Mouse (Mus musculus) MEL (cell line): ENCODE measurements at regions not wholly inside any gene's neighbourhood (a gene's known extent, or its start where the extent isn't known, plus 50 kb on each side); places are given as distances from the start of the nearest gene placed in this dataset.

ENCODE experiments used
- DNase-seq: peaks from one replicate; pipeline ENCODE4 v3.0.0; 2011; ENCODE audit warnings: low read depth, low spot score
- H3K27ac ChIP-seq: 2 replicates; pipeline ENCODE4 v1.5.1; 2012; ENCODE audit warnings: low read depth, mild to moderate bottlenecking, control low read depth, low read length, moderate library complexity; ENCODE audit not compliant: control insufficient read depth
- H3K27me3 ChIP-seq, 2 experiments: fragments of 150-350 bp in 1 of 2; sonication (generic) in 1 of 2; 2 replicates each; pipeline ENCODE4 v1.6.1; 2012; ENCODE audit warnings: low read length in 2 of 2, mild to moderate bottlenecking in 2 of 2, improper control_type of control experiment in 1 of 2, moderate library complexity in 1 of 2; ENCODE audit not compliant: insufficient read depth in 2 of 2, control insufficient read depth in 1 of 2
- H3K36me3 ChIP-seq, 2 experiments: 2 replicates each; pipeline ENCODE4 v1.6.1; 2012 to 2014; ENCODE audit warnings: low read length in 2 of 2, improper control_type of control experiment in 1 of 2, inconsistent platforms in 1 of 2, mild to moderate bottlenecking in 1 of 2; ENCODE audit not compliant: insufficient read depth in 2 of 2, control insufficient read depth in 1 of 2
- H3K4me1 ChIP-seq, 2 experiments: fragments of 150-350 bp in 1 of 2; sonication (generic) in 1 of 2; 2 replicates each; pipeline ENCODE4 v1.6.1; 2012; ENCODE audit warnings: low read length in 2 of 2, improper control_type of control experiment in 1 of 2, mild to moderate bottlenecking in 1 of 2; ENCODE audit not compliant: insufficient read depth in 2 of 2, control insufficient read depth in 1 of 2
- H3K4me3 ChIP-seq, 2 experiments: fragments of 150-350 bp in 1 of 2; sonication (generic) in 1 of 2; 2 replicates each; pipeline ENCODE4 v1.5.1; 2012; ENCODE audit warnings: low read depth in 2 of 2, low read length in 2 of 2, mild to moderate bottlenecking in 2 of 2, moderate library complexity in 2 of 2, control low read depth in 1 of 2, improper control_type of control experiment in 1 of 2; ENCODE audit not compliant: control insufficient read depth in 1 of 2, insufficient read depth in 1 of 2
- H3K79me2 ChIP-seq: 2 replicates; pipeline ENCODE4 v1.6.1; 2012; ENCODE audit warnings: mild to moderate bottlenecking, low read length, moderate library complexity; ENCODE audit not compliant: control insufficient read depth, poor library complexity, insufficient read depth
- H3K9ac ChIP-seq: 2 replicates; pipeline ENCODE4 v1.6.1; 2012; ENCODE audit warnings: low read depth, mild to moderate bottlenecking, control low read depth, low read length, moderate library complexity; ENCODE audit not compliant: control insufficient read depth, poor library complexity, severe bottlenecking
- H3K9me3 ChIP-seq: fragments of 150-350 bp; sonication (generic); replicated peaks from 2 replicates; pipeline ENCODE4 v1.6.1; 2012; ENCODE audit warnings: mild to moderate bottlenecking, low read length, improper control_type of control experiment, moderate library complexity; ENCODE audit not compliant: insufficient read depth
- BHLHE40 ChIP-seq: IDR thresholded peaks from 2 replicates; pipeline ENCODE4 v1.6.1; 2012; ENCODE audit warnings: low read depth, mild to moderate bottlenecking, inconsistent platforms, low read length, improper control_type of control experiment, borderline replicate concordance
- CTCF ChIP-seq, 3 experiments: IDR thresholded peaks in 2 of 3; conservative IDR thresholded peaks in 1 of 3; 2 replicates each; pipeline ENCODE4 v1.5.1; 2011 to 2012; ENCODE audit warnings: low read length in 3 of 3, low read depth in 2 of 3, mild to moderate bottlenecking in 2 of 3, improper control_type of control experiment in 1 of 3, inconsistent platforms in 1 of 3, mixed read lengths in 1 of 3, moderate library complexity in 1 of 3; ENCODE audit not compliant: control insufficient read depth in 1 of 3, insufficient read depth in 1 of 3, poor library complexity in 1 of 3, severe bottlenecking in 1 of 3
- E2F4 ChIP-seq: IDR thresholded peaks from 2 replicates; pipeline ENCODE4 v1.6.1; 2011; ENCODE audit warnings: low read depth, low read length, improper control_type of control experiment, borderline replicate concordance
- ELF1 ChIP-seq: IDR thresholded peaks from 2 replicates; pipeline ENCODE4 v1.6.1; 2014; ENCODE audit warnings: low read depth, mild to moderate bottlenecking, inconsistent platforms, low read length, improper control_type of control experiment, moderate library complexity
- ETS1 ChIP-seq: IDR thresholded peaks from 2 replicates; pipeline ENCODE4 v1.6.1; 2012; ENCODE audit warnings: low read depth, mild to moderate bottlenecking, inconsistent platforms, low read length, improper control_type of control experiment, moderate library complexity
- GABPA ChIP-seq: IDR thresholded peaks from 2 replicates; pipeline ENCODE4 v1.6.1; 2012; ENCODE audit warnings: low read depth, mild to moderate bottlenecking, inconsistent platforms, low read length, improper control_type of control experiment, moderate library complexity
- HCFC1 ChIP-seq: IDR thresholded peaks from 2 replicates; pipeline ENCODE4 v1.6.1; 2012; ENCODE audit warnings: low read depth, mild to moderate bottlenecking, inconsistent platforms, low read length, improper control_type of control experiment, moderate library complexity
- MAX ChIP-seq: IDR thresholded peaks from 2 replicates; pipeline ENCODE4 v1.6.1; 2011; ENCODE audit warnings: low read length, improper control_type of control experiment
- MEF2A ChIP-seq: IDR thresholded peaks from 2 replicates; pipeline ENCODE4 v1.6.1; 2014; ENCODE audit warnings: low read depth, mild to moderate bottlenecking, inconsistent platforms, low read length, improper control_type of control experiment; ENCODE audit not compliant: poor library complexity, insufficient replicate concordance, severe bottlenecking; ENCODE audit errors: extremely low read depth
- MXI1 ChIP-seq: IDR thresholded peaks from 2 replicates; pipeline ENCODE4 v1.6.1; 2011; ENCODE audit warnings: mild to moderate bottlenecking, low read depth, low read length, improper control_type of control experiment
- MYB ChIP-seq: IDR thresholded peaks from 2 replicates; pipeline ENCODE4 v1.6.1; 2011; ENCODE audit warnings: mild to moderate bottlenecking, low read depth, low read length, improper control_type of control experiment
- MYC ChIP-seq: IDR thresholded peaks from 2 replicates; pipeline ENCODE4 v1.6.1; 2011; ENCODE audit warnings: low read depth, mild to moderate bottlenecking, low read length, improper control_type of control experiment, moderate library complexity
- NELFE ChIP-seq: IDR thresholded peaks from 2 replicates; pipeline ENCODE4 v1.6.1; 2011; ENCODE audit warnings: low read depth, low read length, improper control_type of control experiment
- POLR2A ChIP-seq, 2 experiments: IDR thresholded peaks; 2 replicates each; pipeline ENCODE4 v1.6.1; 2011 to 2012; ENCODE audit warnings: low read length in 2 of 2, mild to moderate bottlenecking in 2 of 2, control low read depth in 1 of 2, improper control_type of control experiment in 1 of 2, low read depth in 1 of 2, moderate library complexity in 1 of 2; ENCODE audit not compliant: control insufficient read depth in 1 of 2, insufficient read depth in 1 of 2, poor library complexity in 1 of 2
- RAD21 ChIP-seq: IDR thresholded peaks from 2 replicates; pipeline ENCODE4 v1.6.1; 2011; ENCODE audit warnings: mild to moderate bottlenecking, low read depth, low read length, improper control_type of control experiment
- SIN3A ChIP-seq: IDR thresholded peaks from 2 replicates; pipeline ENCODE4 v1.6.1; 2012; ENCODE audit warnings: low read length, improper control_type of control experiment, inconsistent platforms
- SMC3 ChIP-seq: IDR thresholded peaks from 2 replicates; pipeline ENCODE4 v1.6.1; 2011; ENCODE audit warnings: low read depth, low read length, improper control_type of control experiment
- TAL1 ChIP-seq: IDR thresholded peaks from 2 replicates; pipeline ENCODE4 v1.6.1; 2012; ENCODE audit warnings: mild to moderate bottlenecking, inconsistent platforms, low read length, moderate library complexity, mixed read lengths
- UBTF ChIP-seq: IDR thresholded peaks from 2 replicates; pipeline ENCODE4 v1.6.1; 2012; ENCODE audit warnings: low read depth, mild to moderate bottlenecking, inconsistent platforms, low read length, improper control_type of control experiment, moderate library complexity, borderline replicate concordance; ENCODE audit not compliant: insufficient read depth
- USF2 ChIP-seq, 2 experiments: IDR thresholded peaks; 2 replicates each; pipeline ENCODE4 v1.6.1; 2011 to 2012; ENCODE audit warnings: improper control_type of control experiment in 2 of 2, low read length in 2 of 2, borderline replicate concordance in 1 of 2, inconsistent platforms in 1 of 2, low read depth in 1 of 2, mild to moderate bottlenecking in 1 of 2; ENCODE audit not compliant: insufficient read depth in 1 of 2
- ZC3H11A ChIP-seq: IDR thresholded peaks from 2 replicates; pipeline ENCODE4 v1.6.1; 2012; ENCODE audit warnings: low read depth, mild to moderate bottlenecking, inconsistent platforms, low read length, improper control_type of control experiment
- ZKSCAN1 ChIP-seq: IDR thresholded peaks from 2 replicates; pipeline ENCODE4 v1.6.1; 2012; ENCODE audit warnings: low read depth, mild to moderate bottlenecking, inconsistent platforms, low read length, improper control_type of control experiment, moderate library complexity

- no peaks in the 10 kb centered on the region for H3K36me3 ChIP-seq
- no peak for DNase-seq
Observed at GRCm38 (mm10) chr3:40179726-40180317, 351.3 kb upstream of the Intu start.

GRCm38 (mm10) chr3:40185597-40186320 is 345.3 kb upstream of the Intu start:
- Histone ChIP-seq H3K27me3 (no peaks in the 10 kb centered on the region), H3K36me3 (no peaks in the 10 kb centered on the region), H3K4me3 (no peak overlapping the region), H3K79me2 (no peaks in the 10 kb centered on the region), H3K4me1 (no peaks in the 10 kb centered on the region), H3K9me3 (no peaks in the 10 kb centered on the region), H3K9ac (no peak overlapping the region), H3K27ac (no peak overlapping the region)
- DNase-seq = no peak
- TF ChIP-seq ZKSCAN1 = no peak
- no peak for TF ChIP-seq TAL1
- TF ChIP-seq UBTF = no peak
- no peak for TF ChIP-seq MYC
- TF ChIP-seq BHLHE40 = no peak
- TF ChIP-seq E2F4 = no peak
- no peak for TF ChIP-seq POLR2A (IDR thresholded peaks at IDR 0.05; ENCODE audit: control insufficient read depth in 1 of 2, insufficient read depth in 1 of 2, low read depth in 1 of 2, low read length in 2 of 2, poor library complexity in 1 of 2)
- TF ChIP-seq ETS1 = no peak
- no peak for TF ChIP-seq MAX
- no peak for TF ChIP-seq MXI1
- TF ChIP-seq NELFE = no peak

More at GRCm38 (mm10) chr3:40179726-40180317, 351.3 kb upstream of the Intu start:
- H3K4me3 ChIP-seq = no peak overlapping the region
- no peaks in the 10 kb centered on the region for H3K9me3 ChIP-seq
- H3K27ac ChIP-seq = no peak overlapping the region
- no peaks in the 10 kb centered on the region for H3K79me2 ChIP-seq
- H3K27me3 ChIP-seq = no peaks in the 10 kb centered on the region
- no peaks in the 10 kb centered on the region for H3K4me1 ChIP-seq
- no peak overlapping the region for H3K9ac ChIP-seq
- TF ChIP-seq USF2 (IDR thresholded peaks at IDR 0.05; ENCODE audit: borderline replicate concordance in 1 of 2, insufficient read depth in 1 of 2, low read depth in 1 of 2, low read length in 2 of 2) (no peak), ETS1 (no peak), MYB (no peak), RAD21 (no peak), SIN3A (no peak), MAX (no peak), SMC3 (no peak), CTCF (IDR thresholded peaks at IDR 0.05 in 2 of 3, conservative IDR thresholded peaks at IDR 0.05 in 1 of 3; ENCODE audit: control insufficient read depth in 1 of 3, insufficient read depth in 1 of 3, low read depth in 2 of 3, low read length in 3 of 3, poor library complexity in 1 of 3, severe bottlenecking in 1 of 3) (no peak), ZKSCAN1 (no peak), ZC3H11A (no peak), MEF2A (no peak), GABPA (no peak), ELF1 (no peak), HCFC1 (no peak), UBTF (no peak), BHLHE40 (no peak), E2F4 (no peak)
